Mouse (Mus musculus): ENCODE data around the gene Hdac11. TPM values are rescaled to one million over a fixed set of nuclear protein-coding genes. Genes with fewer than 3 reads are reported as not detected.

The Hdac11 gene
- polyA plus RNA-seq, 1 experiment from 2014 or later, result 15.4 TPM

DNA sequence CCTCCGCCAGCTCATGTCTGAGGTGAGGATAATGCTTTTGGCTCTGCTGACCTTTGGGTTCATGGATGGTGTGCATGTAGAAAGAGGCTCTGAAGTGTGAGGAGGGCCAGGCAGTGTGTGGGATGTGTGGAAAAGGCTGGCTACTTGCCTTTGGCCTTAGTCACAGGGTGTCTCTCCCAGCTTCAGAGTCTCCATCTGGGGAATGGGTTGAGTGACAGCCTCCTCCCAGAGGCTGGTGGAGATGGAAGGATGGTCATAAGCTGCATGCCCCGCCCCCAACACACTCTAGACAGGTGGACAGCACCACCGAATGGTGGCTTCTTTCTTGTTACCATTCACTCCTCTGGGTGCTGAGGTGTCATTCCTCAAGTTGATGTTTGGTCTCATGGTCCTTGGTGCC lies 62.4 kb downstream of the Hdac11 start:
- Histone ChIP-seq H3K36me3 (ENCODE audit: control insufficient read depth, insufficient read depth, low read length) (no peaks in the 10 kb centered on the region), H3K27ac (replicated peaks; ENCODE audit: low read depth, low read length) (no peak overlapping the region), H3K4me3 (ENCODE audit: low read depth, low read length) (no peak overlapping the region), H3K4me2 (ENCODE audit: low read depth, low read length) (no peak overlapping the region), H3K9ac (ENCODE audit: low read depth, low read length) (no peak overlapping the region), H3K4me1 (ENCODE audit: control insufficient read depth, insufficient read depth, low read length) (peaks cover 56% of the 10 kb centered on the region), H3K27me3 (replicated peaks; ENCODE audit: control insufficient read depth, insufficient read depth, low read length) (no peaks in the 10 kb centered on the region), H3K9me3 (ENCODE audit: control insufficient read depth, low read length) (no peaks in the 10 kb centered on the region)
- ATAC-seq (ENCODE audit: low read depth), result no peak
- no peak for DNase-seq (ENCODE audit: low spot score)
- WGBS, result 82% methylated on average over 3 of the region's 3 CpGs

DNA sequence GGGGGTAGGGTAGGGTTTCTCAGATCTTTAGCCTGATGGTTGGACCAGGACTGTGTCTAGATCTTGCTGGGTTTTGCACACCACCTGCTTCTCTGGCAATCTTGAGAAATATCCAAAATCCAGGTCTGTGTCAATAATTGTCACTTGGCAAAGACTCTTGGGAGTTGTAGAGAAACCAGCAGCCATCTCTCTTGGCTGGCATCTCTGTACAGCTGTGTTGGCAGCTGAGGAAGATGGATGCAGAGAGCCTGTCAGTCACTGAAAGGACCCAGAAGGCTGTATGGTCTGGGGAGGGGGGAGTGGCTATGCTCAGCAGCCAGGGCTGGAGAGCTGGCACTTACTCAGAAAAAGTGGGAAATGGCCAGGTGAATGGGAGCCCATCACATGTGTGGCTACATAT lies 63.6 kb downstream of the Hdac11 start:
- Histone ChIP-seq H3K4me3 (ENCODE audit: low read depth, low read length) (no peak overlapping the region), H3K27ac (replicated peaks; ENCODE audit: low read depth, low read length) (peak overlapping the region; percentile 61), H3K27me3 (replicated peaks; ENCODE audit: control insufficient read depth, insufficient read depth, low read length) (no peaks in the 10 kb centered on the region), H3K9me3 (ENCODE audit: control insufficient read depth, low read length) (no peaks in the 10 kb centered on the region), H3K4me1 (ENCODE audit: control insufficient read depth, insufficient read depth, low read length) (peaks cover 47% of the 10 kb centered on the region), H3K4me2 (ENCODE audit: low read depth, low read length) (no peak overlapping the region), H3K36me3 (ENCODE audit: control insufficient read depth, insufficient read depth, low read length) (no peaks in the 10 kb centered on the region), H3K9ac (ENCODE audit: low read depth, low read length) (no peak overlapping the region)
- ATAC-seq (ENCODE audit: low read depth) (no peak), DNase-seq (ENCODE audit: low spot score) (no peak)

DNA sequence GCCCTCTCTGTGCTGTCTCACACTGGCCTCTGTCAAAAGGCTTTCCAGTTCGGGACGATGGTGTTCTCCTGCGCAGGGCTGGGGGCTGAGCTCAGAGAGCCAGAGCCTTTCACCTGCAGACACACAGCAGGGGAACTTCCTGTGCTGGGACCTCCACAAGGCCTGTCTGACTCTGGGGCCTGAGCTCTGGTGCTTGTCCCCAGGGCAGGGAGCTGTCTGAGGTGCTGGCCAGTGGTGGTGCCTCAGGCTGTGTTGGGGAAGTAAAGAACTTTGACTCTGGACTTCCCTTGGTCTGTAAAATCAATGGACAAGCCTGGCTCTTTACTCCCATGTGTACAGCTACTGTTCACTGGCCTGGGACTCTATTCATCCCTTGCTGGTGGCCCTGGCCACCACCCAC lies 64.6 kb downstream of the Hdac11 start:
- Histone ChIP-seq H3K9ac (ENCODE audit: low read depth, low read length) (no peak overlapping the region), H3K27ac (replicated peaks; ENCODE audit: low read depth, low read length) (peak overlapping the region; percentile 61; the same call in 1 of the 2 replicates), H3K9me3 (ENCODE audit: control insufficient read depth, low read length) (no peaks in the 10 kb centered on the region), H3K4me1 (ENCODE audit: control insufficient read depth, insufficient read depth, low read length) (peaks cover 36% of the 10 kb centered on the region), H3K36me3 (ENCODE audit: control insufficient read depth, insufficient read depth, low read length) (no peaks in the 10 kb centered on the region), H3K4me2 (ENCODE audit: low read depth, low read length) (no peak overlapping the region), H3K27me3 (replicated peaks; ENCODE audit: control insufficient read depth, insufficient read depth, low read length) (no peaks in the 10 kb centered on the region), H3K4me3 (ENCODE audit: low read depth, low read length) (no peak overlapping the region)
- WGBS, result 5% methylated on average over 3 of the region's 3 CpGs
- DNase-seq (ENCODE audit: low spot score) (peak; percentile 45), ATAC-seq (ENCODE audit: low read depth) (no peak)

DNA sequence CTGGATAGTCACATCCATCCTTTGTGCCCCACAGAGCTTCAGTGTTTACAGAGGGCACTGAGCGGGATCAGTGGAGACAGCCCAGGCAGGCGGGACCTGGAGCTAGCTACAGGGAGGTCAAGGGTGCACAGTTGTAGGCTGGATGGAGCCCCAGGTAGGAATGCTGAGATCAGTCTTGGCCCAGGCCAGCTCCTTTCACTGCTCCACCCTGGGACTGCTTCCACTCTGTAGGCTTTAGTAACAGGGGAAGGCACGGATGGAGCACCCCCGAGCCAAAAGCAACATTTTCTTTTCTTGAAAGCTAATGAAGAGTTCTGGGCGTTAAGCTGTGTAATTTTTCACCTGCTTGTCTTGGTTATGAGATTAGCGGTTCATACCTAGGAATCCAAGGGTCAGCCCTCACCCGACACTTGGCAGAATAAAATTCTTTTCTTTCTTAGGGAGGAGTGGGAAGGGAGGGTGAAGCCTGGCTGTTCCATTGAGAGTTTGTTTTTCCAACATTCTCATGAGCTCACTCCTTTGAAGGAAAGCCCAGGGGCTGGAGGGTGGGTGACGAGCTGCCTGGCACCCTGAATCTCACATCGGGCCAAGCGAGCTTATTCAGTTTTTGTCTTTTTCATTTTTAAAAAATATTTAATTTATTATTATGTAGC lies 66.4 kb downstream of the Hdac11 start:
- no peaks in the 10 kb centered on the region for H3K27me3 ChIP-seq (replicated peaks; ENCODE audit: control insufficient read depth, insufficient read depth, low read length)
- H3K36me3 ChIP-seq (ENCODE audit: control insufficient read depth, insufficient read depth, low read length), result peaks cover 6% of the 10 kb centered on the region; the same call in 1 of the 2 replicates
- no peak overlapping the region for H3K9ac ChIP-seq (ENCODE audit: low read depth, low read length)
- WGBS, result 72% methylated on average over 10 of the region's 10 CpGs
- DNase-seq (ENCODE audit: low spot score) (no peak), ATAC-seq (ENCODE audit: low read depth) (no peak)
- H3K4me3 ChIP-seq (ENCODE audit: low read depth, low read length), result no peak overlapping the region
- H3K27ac ChIP-seq (replicated peaks; ENCODE audit: low read depth, low read length), result no peak overlapping the region
- no peaks in the 10 kb centered on the region for H3K9me3 ChIP-seq (ENCODE audit: control insufficient read depth, low read length)
- H3K4me2 ChIP-seq (ENCODE audit: low read depth, low read length), result no peak overlapping the region
- peaks cover 26% of the 10 kb centered on the region for H3K4me1 ChIP-seq (ENCODE audit: control insufficient read depth, insufficient read depth, low read length)

Other genes with a start within 250 kb of the Hdac11 start
- gene Iqsec1, start 168.0 kb upstream of the Hdac11 start, polyA plus RNA-seq (2014; fragmentation: Nextera tagmentation; extraction: Ambion mirVana), result 17.4 and 17.5 TPM in 2 replicates
- gene Nup210, start 39.8 kb upstream of the Hdac11 start, polyA plus RNA-seq (2014; fragmentation: Nextera tagmentation; extraction: Ambion mirVana), result 13.1 and 16.2 TPM in 2 replicates
- gene Fbln2, start 55.8 kb downstream of the Hdac11 start, polyA plus RNA-seq (2014; fragmentation: Nextera tagmentation; extraction: Ambion mirVana), result 202 and 230 TPM in 2 replicates

All from embryonic facial prominence, embryonic 14.5 days (tissue).